Mouse (Mus musculus) limb, embryonic 14.5 days (tissue): ENCODE measurements around the gene AI464131. TPM values are rescaled to one million over a fixed set of nuclear protein-coding genes. Genes with fewer than 3 reads are reported as not detected.

Experiments
- ATAC-seq: fragments of 200-750 bp; cut with Nextera tagmentation; 2 replicates; pipeline ENCODE4 v1.8.0; 2017; ENCODE audit warnings: low read depth, moderate number of reproducible peaks, moderate TSS enrichment; ENCODE audit not compliant: low FRiP score
- DNase-seq: peaks from one replicate; pipeline ENCODE4 v3.0.0-alpha.2; 2015; ENCODE audit warnings: low spot score
- H3K27ac ChIP-seq: fragments of 300-500 bp; sonication (generic); replicated peaks from 2 replicates; pipeline ENCODE4 v1.5.1; 2014; ENCODE audit warnings: low read depth, mild to moderate bottlenecking, low read length, moderate library complexity, mixed read lengths
- H3K27me3 ChIP-seq: fragments of 300-500 bp; sonication (generic); 2 replicates; pipeline ENCODE4 v1.6.1; 2014; ENCODE audit warnings: low read length, mixed read lengths; ENCODE audit not compliant: control insufficient read depth, insufficient read depth
- H3K36me3 ChIP-seq: fragments of 300-500 bp; sonication (generic); 2 replicates; pipeline ENCODE4 v1.6.1; 2014; ENCODE audit warnings: mild to moderate bottlenecking, low read length, moderate library complexity, mixed read lengths; ENCODE audit not compliant: control insufficient read depth, insufficient read depth
- H3K4me1 ChIP-seq: fragments of 300-500 bp; sonication (generic); 2 replicates; pipeline ENCODE4 v1.6.1; 2014; ENCODE audit warnings: antibody characterized with exemption, low read length, mixed read lengths; ENCODE audit not compliant: control insufficient read depth, insufficient read depth
- H3K4me2 ChIP-seq: fragments of 300-500 bp; sonication (generic); replicated peaks from 2 replicates; pipeline ENCODE4 v1.6.1; 2014; ENCODE audit warnings: low read depth, mild to moderate bottlenecking, low read length, moderate library complexity; ENCODE audit not compliant: severe bottlenecking
- H3K4me3 ChIP-seq: fragments of 300-500 bp; sonication (generic); replicated peaks from 2 replicates; pipeline ENCODE4 v1.5.1; 2014; ENCODE audit warnings: low read length
- H3K9ac ChIP-seq: fragments of 300-500 bp; sonication (generic); 2 replicates; pipeline ENCODE4 v1.6.1; 2014; ENCODE audit warnings: mild to moderate bottlenecking, low read depth, low read length, moderate library complexity; ENCODE audit not compliant: severe bottlenecking
- H3K9me3 ChIP-seq: fragments of 300-500 bp; sonication (generic); 2 replicates; pipeline ENCODE4 v1.6.1; 2016; ENCODE audit warnings: low read length; ENCODE audit not compliant: control insufficient read depth
- POLR2A ChIP-seq: fragments of 200-500 bp; IDR thresholded peaks from 2 replicates; pipeline ENCODE4 v1.8.0; 2012; ENCODE audit warnings: inconsistent platforms, mild to moderate bottlenecking, moderate library complexity, borderline replicate concordance; ENCODE audit not compliant: insufficient read depth, insufficient read length; ENCODE audit errors: extremely low read depth
- WGBS: fragments of 180-500 bp; shearing (Covaris S2); extraction: QIAGEN DNeasy Blood & Tissue Kit; methylation state at CpG from one replicate; pipeline ENCODE4 v1.1.7; 2014; 5-methylcytosine and 5-hydroxymethylcytosine counted together
- polyA plus RNA-seq, 2 experiments: library from polyadenylated mRNA; depleted of rRNA in 1 of 2; stranded (reverse) in 1 of 2; unstranded in 1 of 2; fragments of >200 nt; fragmentation: Nextera tagmentation in 1 of 2; extraction: Ambion mirVana in 1 of 2; gene quantifications; 2 replicates each; pipeline versions ENCODE4 v1.2.1 to v1.2.3; 2012 to 2014

Gene AI464131
- polyA plus RNA-seq (2012; rRNA removed) (5.4 and 5.5 TPM in 2 replicates), polyA plus RNA-seq (2014; fragmentation: Nextera tagmentation; extraction: Ambion mirVana) (4.7 and 5.9 TPM in 2 replicates)

- ATAC-seq (peak; percentile 90), DNase-seq (peak; percentile 95)
- peak within 1 kb of the TSS; percentile 36 for H3K4me3 ChIP-seq
- H3K9ac ChIP-seq: peak within 1 kb of the TSS; percentile 43
- H3K4me1 ChIP-seq: peaks cover 19% of the 10 kb centered on the region
- no peaks in the 10 kb centered on the region for H3K36me3 ChIP-seq
- H3K27me3 ChIP-seq: peaks cover 44% of the 10 kb centered on the region
- H3K4me2 ChIP-seq: peak within 1 kb of the TSS; percentile 60
- 0 out of 2 replicates have a peak within 1 kb of the TSS, but pooled peaks have one; percentile 26 for H3K27ac ChIP-seq
- H3K9me3 ChIP-seq: no peaks in the 10 kb centered on the region
- 6% methylated on average over 17 of the region's 18 CpGs for WGBS
- TF ChIP-seq POLR2A: no peak
Measured at GRCm38 (mm10) chr4:41502986-41503412, at the start of gene AI464131. AI464131 (minus strand) TSS chr4:41503076.

GRCm38 (mm10) chr4:41552529-41552928 lies 49.7 kb upstream of the AI464131 start:
- ATAC-seq: no peak
- Histone ChIP-seq H3K4me2 (no peak overlapping the region), H3K36me3 (no peaks in the 10 kb centered on the region), H3K4me3 (no peak overlapping the region), H3K27me3 (no peaks in the 10 kb centered on the region; the same call in 1 of the 2 replicates), H3K9ac (no peak overlapping the region), H3K27ac (no peak overlapping the region), H3K4me1 (no peaks in the 10 kb centered on the region), H3K9me3 (no peaks in the 10 kb centered on the region)
- DNase-seq: peak; percentile 79
- WGBS: 15% methylated on average over 6 of the region's 6 CpGs
- no peak for TF ChIP-seq POLR2A

GRCm38 (mm10) chr4:41547086-41547485 lies 44.2 kb upstream of the AI464131 start:
- H3K9ac ChIP-seq: no peak overlapping the region
- no peaks in the 10 kb centered on the region for H3K9me3 ChIP-seq
- 64% methylated on average over 1 of the region's 1 CpGs for WGBS
- H3K4me2 ChIP-seq: no peak overlapping the region
- no peaks in the 10 kb centered on the region for H3K4me1 ChIP-seq
- ATAC-seq: no peak
- TF ChIP-seq POLR2A: no peak
- no peak overlapping the region for H3K4me3 ChIP-seq
- H3K27ac ChIP-seq: no peak overlapping the region
- DNase-seq: no peak
- H3K27me3 ChIP-seq: no peaks in the 10 kb centered on the region; the same call in 1 of the 2 replicates
- no peaks in the 10 kb centered on the region for H3K36me3 ChIP-seq

- DNase-seq (peak; percentile 58), ATAC-seq (no peak)
- Histone ChIP-seq H3K4me3 (no peak overlapping the region), H3K9me3 (no peaks in the 10 kb centered on the region), H3K4me1 (no peaks in the 10 kb centered on the region), H3K27me3 (no peaks in the 10 kb centered on the region), H3K27ac (no peak overlapping the region), H3K9ac (no peak overlapping the region), H3K36me3 (no peaks in the 10 kb centered on the region), H3K4me2 (no peak overlapping the region)
- no peak for TF ChIP-seq POLR2A
- WGBS: 17% methylated on average over 8 of the region's 8 CpGs
Measured at GRCm38 (mm10) chr4:41545985-41546384, 43.1 kb upstream of the AI464131 start.

DNA sequence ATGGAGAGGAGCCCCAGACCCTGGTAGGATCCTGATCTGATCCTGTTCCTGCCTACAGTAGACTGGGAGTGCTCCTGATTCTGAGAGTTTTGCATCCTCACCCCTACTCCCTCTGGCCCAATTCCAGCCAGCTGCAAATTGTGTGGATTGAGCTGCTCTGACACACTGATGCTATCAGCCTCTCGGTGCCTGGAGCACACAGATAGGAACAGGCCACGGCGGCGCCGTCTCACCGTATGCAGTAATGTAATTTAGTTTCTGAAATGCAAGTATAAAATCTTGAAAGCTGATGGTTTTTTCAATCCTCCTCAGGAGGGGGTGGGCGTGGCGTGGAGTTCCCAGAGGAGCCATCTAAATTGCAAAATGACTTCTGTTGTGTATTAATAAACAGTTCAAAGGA lies 39.3 kb upstream of the AI464131 start:
- H3K4me2 ChIP-seq: no peak overlapping the region
- ATAC-seq (no peak), DNase-seq (no peak)
- H3K4me1 ChIP-seq: no peaks in the 10 kb centered on the region
- no peaks in the 10 kb centered on the region for H3K9me3 ChIP-seq
- H3K36me3 ChIP-seq: no peaks in the 10 kb centered on the region
- 74% methylated on average over 8 of the region's 8 CpGs for WGBS
- H3K9ac ChIP-seq: no peak overlapping the region
- no peaks in the 10 kb centered on the region for H3K27me3 ChIP-seq
- no peak for TF ChIP-seq POLR2A
- no peak overlapping the region for H3K4me3 ChIP-seq
- H3K27ac ChIP-seq: no peak overlapping the region
